Mouse (Mus musculus) heart, adult 2 months (tissue): ENCODE measurements around the gene Col26a1. TPM values are rescaled to one million over a fixed set of nuclear protein-coding genes. Genes with fewer than 3 reads are reported as not detected.

Source experiments
- DNase-seq, 2 experiments: peaks; one replicate each; pipeline ENCODE4 v3.0.0; 2021
- H3K27ac ChIP-seq: fragments of 200-600 bp; 2 replicates; pipeline ENCODE4 v1.8.1; 2022
- H3K27me3 ChIP-seq: fragments of 200-500 bp; 2 replicates; pipeline ENCODE4 v1.6.1; 2012; ENCODE audit warnings: mild to moderate bottlenecking, low read length, inconsistent platforms, mixed read lengths; ENCODE audit not compliant: control insufficient read depth, insufficient read depth
- H3K36me3 ChIP-seq: fragments of 200-500 bp; 2 replicates; pipeline ENCODE4 v1.6.1; 2012; ENCODE audit warnings: low read length, inconsistent platforms; ENCODE audit not compliant: control insufficient read depth, insufficient read depth
- H3K4me1 ChIP-seq: fragments of 200-500 bp; 2 replicates; pipeline ENCODE4 v1.6.1; 2011; ENCODE audit warnings: low read length; ENCODE audit not compliant: control insufficient read depth, insufficient read depth
- H3K4me3 ChIP-seq: fragments of 200-600 bp; 2 replicates; pipeline ENCODE4 v1.8.1; 2022
- H3K79me2 ChIP-seq: fragments of 200-500 bp; replicated peaks from 2 replicates; pipeline ENCODE4 v1.6.1; 2012; ENCODE audit warnings: mild to moderate bottlenecking, inconsistent platforms, low read length, moderate library complexity, mixed read lengths; ENCODE audit not compliant: control insufficient read depth, insufficient read depth
- H3K9ac ChIP-seq: fragments of 200-500 bp; 2 replicates; pipeline ENCODE4 v1.6.1; 2012; ENCODE audit warnings: low read depth, mild to moderate bottlenecking, control low read depth, inconsistent platforms, low read length, mixed read lengths
- CTCF ChIP-seq: fragments of 200-600 bp; IDR thresholded peaks from 2 replicates; pipeline ENCODE4 v1.8.1; 2022; ENCODE audit warnings: antibody characterized with exemption, mild to moderate bottlenecking, moderate library complexity
- EP300 ChIP-seq: fragments of 200-500 bp; IDR thresholded peaks from 2 replicates; pipeline ENCODE4 v1.6.1; 2011; ENCODE audit warnings: low read depth, low read length, control low read depth; ENCODE audit not compliant: insufficient read depth
- POLR2A ChIP-seq: fragments of 200-500 bp; IDR thresholded peaks from 2 replicates; pipeline ENCODE4 v1.6.1; 2011; ENCODE audit warnings: mild to moderate bottlenecking, low read depth, low read length, control low read depth; ENCODE audit not compliant: insufficient read depth
- WGBS: fragments of 180-500 bp; shearing (Covaris S2); methylation state at CpG from one replicate; pipeline ENCODE4 v1.1.7; 2018; 5-methylcytosine and 5-hydroxymethylcytosine counted together
- intact Hi-C: fragments of 180-260 bp; cut with DNase I; formaldehyde crosslinking; loops from one replicate; pipeline ENCODE4 v1.15.1; 2025
- polyA plus RNA-seq: library from polyadenylated mRNA; depleted of rRNA; stranded (reverse); fragments of >200 nt; gene quantifications from 2 replicates; pipeline ENCODE4 v1.2.3, GENCODE M21; 2012
- total RNA-seq, 2 experiments: library from RNA; stranded (reverse); gene quantifications; 2 replicates each; pipeline ENCODE4 v1.2.3; 2021

The Col26a1 gene
- total and polyA plus RNA-seq, 3 experiments = 0.26 to 1.3 (median 0.32) TPM

DNA sequence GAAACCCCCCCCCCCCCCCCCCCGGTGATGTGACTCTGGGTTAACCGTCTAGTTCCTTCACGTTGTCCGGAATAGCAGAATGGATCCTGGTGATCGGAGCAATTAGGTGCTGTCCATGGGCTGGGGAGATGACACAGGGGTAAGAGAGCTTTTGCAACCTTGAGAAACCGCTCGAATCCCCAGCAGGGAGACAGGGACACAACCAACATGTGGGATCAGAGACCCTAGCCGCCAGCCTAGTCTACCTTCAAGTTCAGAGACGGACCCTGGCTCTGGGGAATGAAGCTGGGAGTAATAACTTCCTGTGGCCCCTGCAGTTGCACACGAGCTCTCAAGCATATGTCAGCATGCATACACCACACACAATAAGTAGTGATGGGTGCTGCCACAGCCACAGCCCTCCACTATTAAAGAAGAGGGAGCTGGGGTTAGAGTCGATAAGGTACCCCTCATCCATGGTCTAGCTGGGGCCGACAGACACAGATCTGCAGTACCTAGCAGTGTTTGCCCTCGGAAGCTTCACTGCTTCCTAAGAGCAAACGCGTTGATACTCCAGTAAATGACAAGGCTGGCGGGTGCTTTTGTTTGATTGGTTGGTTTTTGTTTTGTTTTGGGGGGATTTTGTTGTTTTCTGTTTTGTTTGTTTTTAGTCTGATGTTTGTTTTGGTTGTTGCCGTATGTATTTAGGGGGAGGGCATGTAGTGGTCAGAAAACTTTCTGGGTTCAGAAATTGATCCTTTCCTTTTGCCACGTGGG lies 36.7 kb upstream of the Col26a1 start:
- WGBS = 21% methylated on average over 18 of the region's 18 CpGs
- Histone ChIP-seq H3K9ac (no peak overlapping the region), H3K27me3 (no peaks in the 10 kb centered on the region), H3K36me3 (no peaks in the 10 kb centered on the region), H3K27ac (no peak overlapping the region; the same call in 1 of the 2 replicates), H3K4me1 (no peaks in the 10 kb centered on the region), H3K79me2 (no peaks in the 10 kb centered on the region), H3K4me3 (peak overlapping the region; percentile 71)
- TF ChIP-seq POLR2A (no peak), CTCF (no peak), EP300 (no peak)
- DNase-seq = peak in 1 of 2 experiments; percentile 33
- intact Hi-C loops = loop anchor here (10.0 kb wide), 1 partner anchor 185 kb away; no protein-coding TSS in a partner anchor

DNA sequence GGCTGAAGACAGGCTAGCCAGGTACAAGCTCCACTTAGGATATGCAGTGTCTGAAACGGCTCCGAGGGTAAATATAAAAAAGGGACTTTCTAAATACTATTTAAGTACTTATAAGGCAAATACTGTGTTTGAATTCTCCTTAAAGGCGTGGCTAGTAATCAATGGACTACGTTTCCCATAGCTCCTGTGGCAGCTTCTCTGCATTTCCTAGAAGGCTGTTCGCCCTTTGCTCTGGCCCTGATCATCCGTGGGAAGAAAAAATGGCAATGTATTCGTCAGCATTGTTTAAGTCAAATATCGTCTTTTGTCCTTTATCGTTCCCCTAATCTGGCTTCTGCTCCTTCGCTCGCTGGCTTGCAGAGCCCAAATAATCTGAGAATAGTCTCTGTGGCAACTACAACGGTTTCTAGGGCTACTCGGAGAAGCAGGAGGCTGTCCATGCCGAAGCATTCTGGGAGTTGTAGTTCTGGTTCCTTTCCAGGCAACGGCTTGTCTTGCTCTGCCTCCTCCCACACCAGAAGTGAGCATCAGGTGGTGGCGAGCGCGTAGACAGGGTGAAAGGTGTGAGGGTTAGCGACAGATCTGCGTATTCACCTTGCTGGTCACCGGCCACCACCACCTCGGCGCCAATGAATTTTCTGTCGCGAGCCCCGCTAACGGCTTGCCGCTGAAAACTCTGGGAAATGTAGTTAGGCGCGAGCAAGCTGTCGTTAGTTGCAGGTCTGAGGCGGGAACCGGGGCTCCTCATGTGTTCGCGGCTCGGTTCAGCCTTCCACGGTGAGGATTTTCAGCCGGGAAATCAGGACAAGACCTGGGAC lies 35.9 kb upstream of the Col26a1 start:
- 2% methylated on average over 38 of the region's 38 CpGs for whole genome bisulfite sequencing
- Histone ChIP-seq H3K79me2 (no peaks in the 10 kb centered on the region), H3K9ac (peak overlapping the region; percentile 78), H3K36me3 (no peaks in the 10 kb centered on the region), H3K4me3 (peak overlapping the region; percentile 71), H3K27ac (peak overlapping the region; percentile 68), H3K27me3 (no peaks in the 10 kb centered on the region), H3K4me1 (no peaks in the 10 kb centered on the region)
- peak; percentile 81 to 87 for DNase-seq
- intact Hi-C loops = no loop called here
- TF ChIP-seq POLR2A = 0 out of 2 replicates have a peak, but pooled peaks have one; percentile 10
- no peak for TF ChIP-seq CTCF
- peak; percentile 59; the same call in 1 of the 2 replicates for TF ChIP-seq EP300

DNA sequence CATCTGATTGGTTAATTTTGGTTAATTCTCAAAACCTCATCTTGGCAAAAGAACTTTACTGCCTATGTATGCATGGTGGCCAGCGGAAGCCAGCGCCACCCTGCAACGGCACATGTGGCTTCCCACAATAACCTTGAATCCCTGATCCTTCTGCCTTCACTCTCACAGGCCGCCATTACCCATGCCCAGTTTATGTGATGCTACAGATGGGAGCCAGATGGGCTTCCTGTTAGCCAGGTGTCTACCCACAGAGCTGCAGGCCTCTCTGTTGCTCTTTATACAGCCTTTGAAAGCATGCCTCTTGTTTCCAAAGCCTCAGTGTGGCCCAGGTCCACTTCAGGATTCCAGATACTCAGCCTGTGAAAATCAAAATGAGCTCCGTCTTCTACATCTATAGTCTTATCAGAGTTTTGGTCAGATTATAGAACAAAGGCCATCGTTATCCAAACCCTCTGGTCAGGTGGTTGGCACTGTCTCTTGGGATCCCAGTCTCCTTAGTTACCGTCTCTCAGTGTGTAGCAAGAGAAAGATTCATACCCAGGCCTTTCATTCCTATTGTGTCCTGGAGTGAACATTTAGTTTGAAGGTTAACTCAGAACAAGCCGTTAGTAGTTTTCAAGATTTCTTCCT lies 34.7 kb upstream of the Col26a1 start:
- Histone ChIP-seq H3K27me3 (no peaks in the 10 kb centered on the region), H3K4me3 (no peak overlapping the region), H3K36me3 (no peaks in the 10 kb centered on the region), H3K79me2 (no peaks in the 10 kb centered on the region), H3K27ac (no peak overlapping the region), H3K9ac (no peak overlapping the region), H3K4me1 (no peaks in the 10 kb centered on the region)
- DNase-seq = no peak
- WGBS = 96% methylated on average over 8 of the region's 8 CpGs
- intact Hi-C loops = no loop called here
- TF ChIP-seq CTCF (no peak), EP300 (no peak), POLR2A (no peak)

DNA sequence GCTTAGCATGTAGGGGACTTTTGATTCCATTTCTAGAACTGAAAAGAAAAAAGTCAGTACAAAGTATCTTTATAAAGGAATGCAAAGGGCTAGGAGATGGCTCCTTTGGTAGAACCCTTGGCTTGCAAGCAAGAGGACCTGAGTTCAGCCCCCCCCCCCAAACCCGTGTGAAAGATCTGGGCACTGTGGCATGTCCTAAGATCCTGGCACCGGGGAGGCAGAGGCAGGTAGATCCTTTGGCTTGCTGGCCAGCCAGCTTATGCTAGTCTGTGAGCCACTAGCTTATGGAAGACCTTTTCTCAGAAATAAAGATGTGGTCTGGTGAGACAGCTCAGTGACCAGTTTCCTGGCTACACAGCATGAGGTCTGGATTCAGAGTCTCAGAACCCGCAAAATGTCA lies 31.2 kb upstream of the Col26a1 start:
- TF ChIP-seq CTCF (no peak), POLR2A (no peak), EP300 (no peak)
- Histone ChIP-seq H3K27ac (no peak overlapping the region), H3K27me3 (no peaks in the 10 kb centered on the region), H3K4me3 (no peak overlapping the region), H3K36me3 (no peaks in the 10 kb centered on the region), H3K4me1 (no peaks in the 10 kb centered on the region), H3K9ac (no peak overlapping the region), H3K79me2 (no peaks in the 10 kb centered on the region)
- intact Hi-C loops = loop anchor here (5.0 kb wide), 1 partner anchor 922 kb away; the partner anchor contains the start of gene Dtx2
- 81% methylated on average over 3 of the region's 3 CpGs for WGBS
- no peak for DNase-seq

DNA sequence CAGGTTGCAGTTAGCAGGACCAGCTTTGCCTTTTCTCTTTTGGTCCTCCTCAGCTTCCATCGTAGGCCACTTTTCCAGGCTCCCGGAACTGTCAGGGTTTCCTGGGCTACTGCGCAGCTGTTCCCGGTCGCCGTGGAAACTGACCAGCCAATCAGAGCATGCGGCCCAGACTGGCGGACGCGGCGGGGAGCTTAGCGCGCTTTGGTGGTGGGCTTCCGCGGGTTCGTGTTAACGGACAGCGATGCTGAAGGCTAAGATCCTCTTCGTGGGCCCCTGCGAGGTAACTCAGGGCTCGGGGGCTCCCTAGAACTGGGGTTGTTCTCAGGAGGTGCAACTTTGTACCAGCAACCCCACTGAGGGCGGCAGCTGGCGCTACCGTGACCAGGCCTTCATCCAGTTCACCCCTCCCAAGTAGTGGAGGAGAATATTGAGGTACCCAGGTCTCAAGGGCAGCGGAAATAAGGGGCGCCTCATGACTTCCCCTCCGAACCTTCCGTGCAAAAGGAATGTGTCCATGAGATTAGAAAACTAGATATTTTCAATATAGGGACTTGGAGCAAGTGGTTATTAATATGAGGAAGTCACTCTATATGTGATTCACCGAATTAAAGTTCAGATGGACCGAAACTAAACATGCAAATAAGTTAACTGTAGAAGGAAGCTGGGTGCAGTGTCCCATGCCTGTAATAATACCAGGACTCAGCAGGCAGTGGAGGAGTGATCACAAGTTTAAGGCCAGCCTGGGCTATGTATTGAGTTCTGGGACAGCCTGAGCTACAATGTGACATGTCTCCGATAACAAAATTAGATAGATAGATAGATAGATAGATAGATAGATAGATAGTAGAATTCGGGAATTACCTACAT lies 25.2 kb upstream of the Col26a1 start, which contains the start of gene Ift22:
Gene Ift22, plus strand, starts transcription at position 160 of the 867 bp plus-strand sequence.
- H3K4me1 ChIP-seq = no peaks in the 10 kb centered on the region; the same call in 1 of the 2 replicates
- no peaks in the 10 kb centered on the region for H3K79me2 ChIP-seq
- peak within 1 kb of the TSS; percentile 71 for H3K9ac ChIP-seq
- no peaks in the 10 kb centered on the region for H3K36me3 ChIP-seq
- peak within 1 kb of the TSS; percentile 71 for H3K4me3 ChIP-seq
- TF ChIP-seq CTCF (no peak), POLR2A (0 out of 2 replicates have a peak, but pooled peaks have one; percentile 17), EP300 (peak; percentile 85)
- intact Hi-C loops = no loop called here
- DNase-seq = peak; percentile 93 to 96
- no peaks in the 10 kb centered on the region for H3K27me3 ChIP-seq
- H3K27ac ChIP-seq = peak within 1 kb of the TSS; percentile 53; the same call in 1 of the 2 replicates
- 7% methylated on average over 32 of the region's 32 CpGs for WGBS
